Mouse (Mus musculus): ENCODE data around the gene Agpat2.

Agpat2 gene

GRCm38 (mm10) chr2:26625419-26625818, 21.2 kb upstream of the Agpat2 start:
- DNase-seq (ENCODE audit: low spot score): no peak

DNA sequence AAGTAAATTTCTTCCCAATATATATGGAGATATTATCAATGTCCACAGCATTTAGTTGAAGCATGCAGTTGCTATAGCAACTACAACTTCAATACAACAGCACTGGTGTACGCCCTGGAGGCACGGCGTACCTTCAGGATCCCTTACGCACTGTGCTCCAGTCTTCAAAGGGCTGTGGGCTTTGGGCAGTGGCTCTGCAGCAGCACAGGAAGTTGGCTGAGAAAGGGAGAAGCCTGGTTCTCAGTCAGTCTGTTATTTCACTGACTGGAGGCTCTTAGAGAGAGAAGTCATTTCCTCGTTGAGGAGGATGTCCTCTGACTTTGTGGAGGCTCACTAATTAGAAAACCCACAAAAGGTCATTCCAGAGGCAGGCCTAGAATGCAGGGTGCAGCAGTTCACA, 18.8 kb upstream of the Agpat2 start:
- DNase-seq (ENCODE audit: low spot score): no peak

DNA sequence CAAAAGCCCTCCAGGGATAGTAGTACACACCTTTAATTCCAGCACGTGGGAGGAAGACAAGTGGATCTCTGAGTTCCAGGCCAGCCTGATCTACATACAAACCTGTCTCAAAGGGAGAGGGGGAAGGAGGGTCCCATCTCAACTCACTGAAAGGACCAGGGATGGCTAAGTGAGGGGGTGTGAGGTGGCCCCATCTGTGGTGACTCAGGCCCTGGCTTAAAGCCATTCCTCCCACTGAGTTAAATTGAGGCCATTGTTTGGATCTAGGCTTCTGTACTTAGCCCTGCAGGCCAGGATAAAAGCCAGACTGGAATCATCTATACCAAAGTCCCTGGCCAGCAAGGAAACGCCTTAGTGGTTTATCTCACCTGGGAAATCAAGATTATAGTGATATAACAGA, 17.0 kb upstream of the Agpat2 start:
- no peak for DNase-seq (ENCODE audit: low spot score)

- no peak for DNase-seq (ENCODE audit: low spot score)
Observed at GRCm38 (mm10) chr2:26617928-26618327, 13.7 kb upstream of the Agpat2 start.

DNA sequence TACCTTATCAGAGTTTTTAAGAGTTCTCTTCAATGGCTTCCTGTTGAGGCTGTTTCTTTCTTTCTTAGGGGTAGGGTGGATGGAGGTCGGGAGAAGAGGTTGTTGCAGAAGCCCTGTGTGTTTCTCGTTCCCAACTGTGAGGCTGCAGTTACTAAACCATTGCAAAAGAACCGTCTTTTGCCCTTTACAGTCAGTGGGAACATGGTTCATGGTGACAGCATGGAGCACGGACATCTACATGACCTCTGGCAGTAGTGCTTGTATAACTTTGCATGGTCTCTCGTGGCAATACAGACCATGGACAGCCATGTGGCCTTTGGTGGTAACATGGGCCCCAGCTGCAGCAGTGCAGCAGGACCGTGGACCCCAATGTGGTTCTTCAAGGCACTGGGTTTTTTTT, 13.1 kb upstream of the Agpat2 start:
- DNase-seq (ENCODE audit: low spot score): no peak

GRCm38 (mm10) chr2:26615459-26616124, 11.4 kb upstream of the Agpat2 start:
- DNase-seq (ENCODE audit: low spot score): no peak

- DNase-seq (ENCODE audit: low spot score): no peak
Observed at GRCm38 (mm10) chr2:26614903-26615302, 10.7 kb upstream of the Agpat2 start.

DNA sequence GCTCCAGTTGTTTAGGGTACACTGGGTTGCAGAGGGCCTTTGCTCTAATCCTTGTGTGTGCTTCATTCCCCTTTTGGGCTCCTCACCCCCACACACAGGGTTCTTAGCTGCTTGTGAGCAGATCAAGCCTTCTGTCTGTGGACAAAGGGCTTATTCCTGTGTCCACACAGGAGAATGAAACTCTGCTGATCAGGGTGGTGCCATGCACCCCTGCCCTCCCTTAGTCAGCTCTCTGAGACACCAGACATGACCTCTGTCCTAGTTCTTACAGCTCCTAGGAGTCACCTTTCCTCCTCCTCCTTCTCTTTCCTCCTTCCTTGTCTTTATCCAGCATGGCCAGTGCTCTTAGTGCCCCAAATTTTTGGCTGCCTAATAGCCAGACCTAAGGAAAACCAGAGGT, 7.7 kb upstream of the Agpat2 start:
- DNase-seq (ENCODE audit: low spot score): no peak

DNA sequence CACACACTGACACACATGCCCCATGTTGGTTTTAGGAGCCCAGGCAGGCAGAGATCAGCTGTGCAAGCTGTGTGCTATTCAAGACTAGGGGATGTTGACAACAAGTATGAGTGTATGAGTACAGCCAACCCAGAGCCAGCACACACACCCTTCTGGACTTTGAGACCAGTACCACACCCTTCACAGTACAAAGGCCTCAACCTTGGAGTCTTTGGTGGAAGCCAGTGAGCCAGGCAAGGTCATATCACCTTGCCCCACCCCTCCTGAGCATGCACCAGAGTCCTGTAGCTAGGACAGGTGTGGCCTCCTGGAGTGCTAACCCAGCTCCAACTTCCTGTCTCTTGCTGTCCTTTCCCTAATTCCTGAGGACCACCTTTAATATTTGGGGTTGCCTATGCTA, 6.8 kb upstream of the Agpat2 start:
- DNase-seq (ENCODE audit: low spot score): no peak

- DNase-seq (ENCODE audit: low spot score): no peak
Observed at GRCm38 (mm10) chr2:26610526-26610925, 6.3 kb upstream of the Agpat2 start.

- DNase-seq (ENCODE audit: low spot score): no peak
Observed at GRCm38 (mm10) chr2:26609261-26609661, 5.0 kb upstream of the Agpat2 start.

DNA sequence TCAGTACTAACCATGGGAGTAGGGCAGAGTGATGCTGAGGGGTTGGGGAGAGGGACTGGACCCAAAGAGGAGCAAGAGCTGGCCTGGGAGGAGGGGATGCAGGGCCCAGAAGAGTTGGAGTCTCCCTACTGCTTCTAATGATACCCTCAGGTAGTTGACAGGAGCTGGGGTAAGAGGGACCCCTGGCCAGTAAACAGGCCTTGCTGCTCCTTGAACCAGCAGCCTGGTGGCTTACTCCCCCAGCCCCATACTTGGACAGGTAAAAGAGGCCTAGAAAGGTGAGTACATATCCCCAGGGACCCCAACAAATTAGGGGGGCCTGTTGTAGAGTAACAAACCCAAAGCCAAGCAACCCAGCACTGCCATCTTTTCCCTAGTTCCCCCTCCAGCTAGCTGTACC, 4.6 kb upstream of the Agpat2 start:
- DNase-seq (ENCODE audit: low spot score): no peak

DNA sequence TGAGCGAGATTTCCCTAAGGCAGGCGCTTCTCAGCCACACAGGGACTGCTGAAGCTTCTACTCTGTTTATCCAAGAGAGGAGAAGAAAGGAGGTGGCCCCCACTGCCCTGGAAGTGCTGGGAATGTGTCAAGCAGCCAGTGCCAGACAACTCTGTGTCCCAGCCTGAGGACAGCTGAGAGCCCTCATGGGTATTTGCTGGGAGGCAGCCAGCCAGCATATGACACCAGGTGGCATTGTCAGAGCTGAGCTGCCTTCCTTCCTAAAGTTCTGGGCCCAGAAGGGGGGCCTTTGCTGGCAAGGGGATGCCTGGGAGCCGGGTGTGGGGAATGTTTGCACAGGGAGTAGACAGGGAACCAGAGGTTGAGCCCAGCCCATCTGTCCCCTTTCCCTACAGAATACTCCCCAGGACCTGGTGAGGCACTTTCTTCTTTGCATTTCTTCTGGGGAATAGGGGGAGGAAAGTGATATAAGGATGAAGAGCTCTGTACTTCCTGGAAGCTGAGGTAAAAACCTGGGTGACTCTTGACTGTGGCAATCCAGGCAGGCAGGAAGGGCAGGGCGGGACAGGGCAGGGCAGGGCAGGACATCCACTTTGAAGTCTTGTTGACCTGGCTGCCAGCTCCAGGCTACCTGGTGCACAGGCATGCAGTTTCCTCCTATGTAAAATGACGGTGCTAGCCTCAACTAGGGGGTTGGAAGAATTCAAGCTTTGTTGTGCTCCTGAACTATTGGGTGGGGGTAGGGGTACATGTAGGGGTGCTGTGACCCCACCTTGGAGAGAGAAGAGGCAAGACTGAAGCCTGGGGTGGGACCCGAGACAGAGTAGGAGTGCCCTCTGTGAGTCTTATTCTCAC, 3.1 kb upstream of the Agpat2 start:
- DNase-seq (ENCODE audit: low spot score): no peak

DNA sequence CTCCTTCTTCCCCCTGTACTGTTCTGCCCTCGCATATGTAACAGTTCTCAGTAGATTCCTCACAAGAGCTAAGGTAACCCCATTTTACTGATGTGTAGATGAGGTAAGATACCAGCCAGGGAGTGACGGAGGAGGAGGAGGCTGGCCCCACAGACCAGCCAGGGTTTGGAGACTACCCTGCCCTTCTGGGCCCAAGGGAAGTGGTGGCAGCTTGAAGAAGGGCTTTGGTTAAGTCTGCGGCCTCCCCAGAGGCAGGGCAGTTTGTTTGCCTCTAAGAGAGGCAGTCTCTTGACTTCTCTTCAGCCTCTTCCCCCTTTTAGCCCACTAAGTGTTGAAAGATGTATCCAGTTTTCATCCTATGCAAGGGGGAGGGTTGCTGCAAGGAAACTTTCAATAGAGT, 2.4 kb upstream of the Agpat2 start:
- no peak for DNase-seq (ENCODE audit: low spot score)

DNA sequence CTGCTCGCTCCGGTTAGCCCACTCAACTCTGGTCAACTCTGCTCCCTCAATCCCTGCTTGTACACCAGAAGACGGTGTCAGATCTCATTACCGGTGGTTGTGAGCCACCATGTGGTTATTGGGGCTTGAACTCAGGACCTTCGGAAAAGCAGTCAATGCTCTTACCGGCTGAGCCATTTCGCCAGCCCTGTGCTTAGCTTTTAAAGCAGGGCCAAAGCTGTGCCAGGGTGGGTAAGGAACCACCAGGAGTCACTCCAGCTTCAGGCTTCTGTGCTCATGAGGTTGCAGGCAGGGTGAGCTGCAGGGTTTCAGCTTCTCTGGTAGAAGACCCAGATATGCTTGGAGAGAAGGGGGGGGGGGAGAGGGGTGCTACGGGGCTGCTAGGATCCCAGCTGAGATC, 1.1 kb upstream of the Agpat2 start:
- DNase-seq (ENCODE audit: low spot score): no peak

DNA sequence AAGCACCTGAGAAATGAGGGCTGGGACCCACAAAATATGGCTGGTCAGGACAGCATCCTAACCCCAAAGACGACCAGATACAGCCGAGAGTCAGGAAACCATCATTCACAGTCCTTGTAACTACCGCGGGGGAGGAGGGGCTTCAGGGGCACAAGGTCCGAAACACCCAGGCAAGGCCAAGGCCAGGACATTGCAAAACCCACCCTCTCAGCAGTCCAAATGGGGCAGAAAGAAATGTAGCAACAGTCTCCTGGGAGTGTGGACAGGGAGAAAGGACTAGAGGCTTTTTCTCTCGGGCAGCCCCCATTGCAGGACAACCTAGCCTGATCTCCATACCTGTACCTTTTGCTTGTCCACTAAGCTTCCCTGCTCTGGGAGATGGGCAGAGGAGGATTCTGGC, 1.1 kb downstream of the Agpat2 start:
- no peak for DNase-seq (ENCODE audit: low spot score)

GRCm38 (mm10) chr2:26602631-26603030, 1.6 kb downstream of the Agpat2 start:
- DNase-seq (ENCODE audit: low spot score): no peak

DNA sequence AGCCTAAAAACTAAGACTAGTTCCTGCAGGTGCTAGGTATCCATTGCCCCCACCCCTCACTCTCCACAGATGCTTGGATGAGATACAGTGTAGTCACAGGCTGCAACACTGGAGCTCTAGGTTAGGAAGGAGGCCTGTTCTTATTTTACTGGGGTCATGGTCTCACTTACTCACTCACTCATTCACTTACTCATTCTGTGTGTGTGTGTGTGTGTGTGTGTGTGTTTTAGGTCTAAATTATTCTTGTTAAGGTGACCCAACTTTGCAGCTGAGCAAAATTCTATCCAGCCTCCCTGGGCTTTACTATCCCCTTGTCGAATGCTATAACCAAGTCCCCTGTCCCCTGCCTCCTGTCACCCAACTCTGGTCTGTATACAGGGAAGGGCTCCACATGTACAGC, 2.6 kb downstream of the Agpat2 start:
- no peak for DNase-seq (ENCODE audit: low spot score)

GRCm38 (mm10) chr2:26600664-26601063, 3.6 kb downstream of the Agpat2 start:
- no peak for DNase-seq (ENCODE audit: low spot score)

GRCm38 (mm10) chr2:26599965-26600364, 4.3 kb downstream of the Agpat2 start:
- DNase-seq (ENCODE audit: low spot score): no peak

- DNase-seq (ENCODE audit: low spot score): no peak
Observed at GRCm38 (mm10) chr2:26598462-26598861, 5.8 kb downstream of the Agpat2 start.

- no peak for DNase-seq (ENCODE audit: low spot score)
Observed at GRCm38 (mm10) chr2:26597810-26598209, 6.4 kb downstream of the Agpat2 start.

DNA sequence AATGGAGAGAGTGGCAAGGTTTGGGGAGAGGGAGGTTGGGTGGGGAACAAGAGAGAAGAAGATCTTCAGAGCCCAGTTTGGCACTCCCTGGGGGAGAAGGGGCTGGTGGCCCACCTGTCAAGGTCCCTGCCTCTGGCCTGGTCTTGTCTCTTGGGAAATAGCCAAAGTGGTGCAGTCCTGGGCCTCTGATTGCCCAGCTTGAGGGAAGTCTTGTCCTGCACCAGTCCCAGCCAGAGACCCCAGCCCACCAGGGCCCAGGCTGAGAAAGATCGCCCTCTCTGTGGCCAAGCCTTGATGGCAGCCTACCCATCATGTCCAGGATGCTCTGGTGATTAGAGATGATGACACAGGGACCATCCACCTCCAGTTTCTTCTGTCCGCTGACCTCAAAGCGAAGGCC, 7.3 kb downstream of the Agpat2 start:
- no peak for DNase-seq (ENCODE audit: low spot score)

All from urinary bladder, postnatal 25 days (tissue).